Mouse (Mus musculus) myocyte (in vitro differentiated cells): ENCODE data around the gene Ppp1r3d. TPM values are rescaled to one million over a fixed set of nuclear protein-coding genes. Genes with fewer than 3 reads are reported as not detected.

Source experiments
- H3K27me3 ChIP-seq: one replicate; pipeline ENCODE4 v1.6.1; 2011; ENCODE audit not compliant: control insufficient read depth, insufficient read depth, insufficient read length
- H3K36me3 ChIP-seq: one replicate; pipeline ENCODE4 v1.6.1; 2011; ENCODE audit not compliant: control insufficient read depth, insufficient read depth
- H3K4me2 ChIP-seq: one replicate; pipeline ENCODE4 v1.6.1; 2011; ENCODE audit warnings: low read depth, control low read depth
- H3K4me3 ChIP-seq: one replicate; pipeline ENCODE4 v1.5.1; 2011; ENCODE audit warnings: mild to moderate bottlenecking, control low read depth, moderate library complexity
- H3K79me2 ChIP-seq: one replicate; pipeline ENCODE4 v1.6.1; 2011; ENCODE audit not compliant: control insufficient read depth, insufficient read depth
- H3ac ChIP-seq: one replicate; pipeline ENCODE4 v1.6.1; 2011; ENCODE audit not compliant: control insufficient read depth, insufficient read length
- CEBPB ChIP-seq: IDR thresholded peaks from 2 replicates; pipeline ENCODE4 v1.6.1; 2011; ENCODE audit warnings: mild to moderate bottlenecking, moderate library complexity; ENCODE audit not compliant: poor library complexity, insufficient read depth, severe bottlenecking
- E2F4 ChIP-seq: IDR thresholded peaks from one replicate; pipeline ENCODE4 v1.6.1; 2011; ENCODE audit warnings: mild to moderate bottlenecking, control low read depth, moderate library complexity; ENCODE audit not compliant: insufficient read depth
- MAX ChIP-seq: IDR thresholded peaks from one replicate; pipeline ENCODE4 v1.6.1; 2011; ENCODE audit warnings: low read depth, mild to moderate bottlenecking, control low read depth
- MYOD1 ChIP-seq, 3 experiments: IDR thresholded peaks; one replicate each; pipeline ENCODE4 v1.6.1; 2011; ENCODE audit warnings: control low read depth in 2 of 3, low read depth in 2 of 3, mild to moderate bottlenecking in 2 of 3, moderate library complexity in 1 of 3; ENCODE audit not compliant: insufficient read length in 2 of 3, control insufficient read depth in 1 of 3
- MYOG ChIP-seq, 3 experiments: IDR thresholded peaks; one replicate each; pipeline ENCODE4 v1.6.1; 2011; ENCODE audit warnings: control low read depth in 2 of 3, low read depth in 2 of 3, mild to moderate bottlenecking in 2 of 3; ENCODE audit not compliant: insufficient read length in 2 of 3, control insufficient read depth in 1 of 3, insufficient read depth in 1 of 3
- POLR2A ChIP-seq: IDR thresholded peaks from one replicate; pipeline ENCODE4 v1.6.1; 2011; ENCODE audit warnings: low read depth, mild to moderate bottlenecking, control low read depth, moderate library complexity; ENCODE audit not compliant: insufficient read length
- POLR2AphosphoS2 ChIP-seq: IDR thresholded peaks from one replicate; pipeline ENCODE4 v1.6.1; 2011; ENCODE audit warnings: low read depth, control low read depth; ENCODE audit not compliant: insufficient read length
- REST ChIP-seq: IDR thresholded peaks from one replicate; pipeline ENCODE4 v1.6.1; 2011; ENCODE audit warnings: mild to moderate bottlenecking, control low read depth, moderate library complexity; ENCODE audit not compliant: insufficient read depth, insufficient read length
- SRF ChIP-seq: IDR thresholded peaks from one replicate; pipeline ENCODE4 v1.6.1; 2011; ENCODE audit warnings: low read depth; ENCODE audit not compliant: control insufficient read depth, insufficient read length
- TCF12 ChIP-seq: IDR thresholded peaks from one replicate; pipeline ENCODE4 v1.6.1; 2011; ENCODE audit warnings: mild to moderate bottlenecking, control low read depth; ENCODE audit not compliant: poor library complexity, insufficient read depth, severe bottlenecking
- TCF3 ChIP-seq: IDR thresholded peaks from one replicate; pipeline ENCODE4 v1.6.1; 2011; ENCODE audit warnings: low read depth, control low read depth; ENCODE audit not compliant: insufficient read length
- USF1 ChIP-seq: IDR thresholded peaks from one replicate; pipeline ENCODE4 v1.6.1; 2011; ENCODE audit warnings: low read depth, mild to moderate bottlenecking, control low read depth, moderate library complexity
- polyA plus RNA-seq: library from polyadenylated mRNA; unstranded; fragments of >200 nt; fragmentation: generic; extraction: Trizol; gene quantifications from one replicate; pipeline ENCODE4 v1.2.1, GENCODE M21; 2012; ENCODE audit warnings: missing spikeins

The Ppp1r3d gene
- polyA plus RNA-seq, 1 experiment: not detected

- no peaks in the 10 kb centered on the region for H3K79me2 ChIP-seq
- H3ac ChIP-seq: no peak overlapping the region
- no peaks in the 10 kb centered on the region for H3K27me3 ChIP-seq
- H3K36me3 ChIP-seq: no peaks in the 10 kb centered on the region
- no peak overlapping the region for H3K4me2 ChIP-seq
- TF ChIP-seq CEBPB (no peak), POLR2AphosphoS2 (no peak), MYOG (IDR thresholded peaks at IDR 0.05; ENCODE audit: control insufficient read depth in 1 of 3, insufficient read depth in 1 of 3, insufficient read length in 2 of 3, low read depth in 2 of 3) (no peak), MAX (no peak), E2F4 (no peak), REST (no peak), MYOD1 (IDR thresholded peaks at IDR 0.05; ENCODE audit: control insufficient read depth in 1 of 3, insufficient read length in 2 of 3, low read depth in 2 of 3) (no peak), TCF3 (no peak), SRF (no peak), POLR2A (no peak), TCF12 (no peak), USF1 (no peak)
- no peak overlapping the region for H3K4me3 ChIP-seq
These were observed 6.3 kb upstream of the Ppp1r3d start for GRCm38 (mm10) chr2:178420576-178420975.

- Histone ChIP-seq H3K4me3 (no peak overlapping the region), H3ac (no peak overlapping the region), H3K36me3 (no peaks in the 10 kb centered on the region), H3K79me2 (no peaks in the 10 kb centered on the region), H3K27me3 (no peaks in the 10 kb centered on the region), H3K4me2 (no peak overlapping the region)
- TF ChIP-seq E2F4 (no peak), USF1 (no peak), POLR2AphosphoS2 (no peak), POLR2A (no peak), TCF12 (no peak), TCF3 (no peak), MAX (no peak), SRF (no peak), MYOG (IDR thresholded peaks at IDR 0.05; ENCODE audit: control insufficient read depth in 1 of 3, insufficient read depth in 1 of 3, insufficient read length in 2 of 3, low read depth in 2 of 3) (no peak), CEBPB (no peak)
These were observed 2.7 kb upstream of the Ppp1r3d start for GRCm38 (mm10) chr2:178416970-178417369.

- no peak overlapping the region for H3K4me3 ChIP-seq
- TF ChIP-seq CEBPB (no peak), USF1 (no peak), TCF3 (no peak), SRF (no peak), E2F4 (no peak), REST (no peak), MAX (no peak), POLR2A (no peak), MYOD1 (IDR thresholded peaks at IDR 0.05; ENCODE audit: control insufficient read depth in 1 of 3, insufficient read length in 2 of 3, low read depth in 2 of 3) (no peak), MYOG (IDR thresholded peaks at IDR 0.05; ENCODE audit: control insufficient read depth in 1 of 3, insufficient read depth in 1 of 3, insufficient read length in 2 of 3, low read depth in 2 of 3) (no peak), POLR2AphosphoS2 (no peak), TCF12 (no peak)
- no peak overlapping the region for H3K4me2 ChIP-seq
- no peaks in the 10 kb centered on the region for H3K36me3 ChIP-seq
- H3K79me2 ChIP-seq: no peaks in the 10 kb centered on the region
- H3ac ChIP-seq: no peak overlapping the region
- no peaks in the 10 kb centered on the region for H3K27me3 ChIP-seq
These were observed 2.2 kb upstream of the Ppp1r3d start for GRCm38 (mm10) chr2:178416427-178416826.

GRCm38 (mm10) chr2:178415150-178415448 is 827 bp upstream of the Ppp1r3d start:
- Histone ChIP-seq H3K4me3 (no peak overlapping the region), H3ac (no peak overlapping the region), H3K27me3 (no peaks in the 10 kb centered on the region), H3K4me2 (no peak overlapping the region), H3K79me2 (no peaks in the 10 kb centered on the region), H3K36me3 (no peaks in the 10 kb centered on the region)
- TF ChIP-seq MAX (no peak), TCF3 (no peak), TCF12 (no peak), SRF (no peak), POLR2A (no peak), USF1 (no peak), MYOG (IDR thresholded peaks at IDR 0.05; ENCODE audit: control insufficient read depth in 1 of 3, insufficient read depth in 1 of 3, insufficient read length in 2 of 3, low read depth in 2 of 3) (no peak), POLR2AphosphoS2 (no peak), REST (no peak)
